Mouse (Mus musculus) B cell, adult (primary cell): ENCODE measurements around the gene Erbb4. TPM values are rescaled to one million over a fixed set of nuclear protein-coding genes. Genes with fewer than 3 reads are reported as not detected.

Source experiments
- total RNA-seq: library from RNA; stranded (reverse); gene quantifications from 4 replicates; pipeline ENCODE4 v1.2.4, GENCODE M21; 2023; ENCODE audit not compliant: inconsistent age

The Erbb4 gene
- not detected in 4 replicates for total RNA-seq

DNA sequence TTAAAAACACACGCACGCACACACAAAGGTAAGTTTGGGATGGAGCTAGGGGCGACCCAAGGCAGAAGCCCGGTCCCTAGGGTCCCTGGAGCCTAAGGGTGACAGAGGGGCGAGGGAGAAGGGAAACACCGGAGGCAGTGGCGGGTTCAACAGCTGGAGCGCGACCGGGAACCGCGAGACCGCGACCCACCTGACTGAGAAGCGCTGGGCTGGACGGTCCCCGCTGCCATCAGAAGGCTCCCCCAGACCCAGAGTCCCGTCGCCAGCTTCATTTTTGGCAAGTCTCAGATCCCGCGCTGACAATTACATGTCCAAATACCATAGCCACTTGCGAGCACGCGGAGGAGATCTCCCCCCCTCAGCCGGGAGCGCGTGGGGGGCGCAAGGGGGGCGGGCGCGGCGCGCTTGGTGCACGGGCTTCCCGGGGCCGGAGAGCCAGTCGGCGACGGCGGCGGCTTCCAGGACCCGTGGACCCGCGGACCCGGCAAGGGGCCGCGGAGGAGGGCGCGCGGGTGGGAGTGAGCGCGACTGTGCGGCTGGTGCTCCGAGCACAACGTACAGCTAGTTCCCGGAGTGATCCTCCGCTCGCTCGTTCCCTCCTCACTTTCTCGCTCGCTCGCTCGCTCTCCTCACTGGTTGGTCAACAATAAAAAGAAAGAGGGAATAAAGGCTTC, at the start of gene Erbb4:
TSS of gene Erbb4 (minus strand) at position 575 of the 674 bp plus-strand sequence.

